ENCODE assay signal across 8 mouse cellular contexts in genomic region chr2:154657486-154658237, GRCm38 (mm10). TPM values are rescaled to one million over a fixed set of nuclear protein-coding genes. Genes with fewer than 3 reads are reported as not detected.
A peak's percentile ranks its signal among the peaks of the same experiment; 100 is the strongest.
DNase-seq lines count a peak whose midpoint lies in the region; ATAC-seq and TF ChIP-seq lines count a peak whose summit lies in the region.

No protein-coding gene starts in this region.

- peak overlapping the region; percentile 94 for H3K4me3 ChIP-seq in C2C12 (ENCODE audit: insufficient read depth, poor library complexity, severe bottlenecking)
- peak overlapping the region; percentile 90 for H3K4me3 ChIP-seq in forebrain, embryonic 12.5 days (replicated peaks)
- H3K4me3 ChIP-seq in hindbrain, embryonic 16.5 days (ENCODE audit: low read length): peak overlapping the region; percentile 90
- H3K4me3 ChIP-seq in liver, embryonic 15.5 days (replicated peaks): peak overlapping the region; percentile 82

- no peak for TF ChIP-seq CTCF in C2C12 (IDR thresholded peaks at IDR 0.05; ENCODE audit: control insufficient read depth, insufficient read depth, insufficient read length)

- H3K27me3 ChIP-seq in C2C12 (ENCODE audit: control insufficient read depth, insufficient read depth, insufficient read length): no peaks in the 10 kb centered on the region
- H3K27me3 ChIP-seq in forebrain, embryonic 12.5 days: no peaks in the 10 kb centered on the region
- no peaks in the 10 kb centered on the region for H3K27me3 ChIP-seq in hindbrain, embryonic 16.5 days (replicated peaks; ENCODE audit: control insufficient read depth, insufficient read depth, low read length)
- no peaks in the 10 kb centered on the region for H3K27me3 ChIP-seq in liver, embryonic 15.5 days

- peaks cover 28% of the 10 kb centered on the region for H3K4me1 ChIP-seq in forebrain, embryonic 12.5 days
- peaks cover 25% of the 10 kb centered on the region for H3K4me1 ChIP-seq in hindbrain, embryonic 16.5 days (ENCODE audit: control insufficient read depth, insufficient read depth, low read depth, low read length)
- peaks cover 45% of the 10 kb centered on the region for H3K4me1 ChIP-seq in liver, embryonic 15.5 days (replicated peaks)

- peaks cover 58% of the 10 kb centered on the region for H3K79me2 ChIP-seq in C2C12 (ENCODE audit: control insufficient read depth, insufficient read depth)

- peak overlapping the region; percentile 71 for H3K27ac ChIP-seq in forebrain, embryonic 12.5 days
- H3K27ac ChIP-seq in hindbrain, embryonic 16.5 days (ENCODE audit: low read depth, low read length): peak overlapping the region; percentile 83
- H3K27ac ChIP-seq in liver, embryonic 15.5 days (replicated peaks): peak overlapping the region; percentile 92

- H3K9me3 ChIP-seq in forebrain, embryonic 12.5 days: no peaks in the 10 kb centered on the region
- H3K9me3 ChIP-seq in hindbrain, embryonic 16.5 days (ENCODE audit: control insufficient read depth, low read length): no peaks in the 10 kb centered on the region
- H3K9me3 ChIP-seq in liver, embryonic 15.5 days (replicated peaks): no peaks in the 10 kb centered on the region

- peak overlapping the region; percentile 99 for H3ac ChIP-seq in C2C12 (ENCODE audit: control insufficient read depth, insufficient read length, low read depth)

- H3K4me2 ChIP-seq in forebrain, embryonic 12.5 days: peak overlapping the region; percentile 98
- peak overlapping the region; percentile 98 for H3K4me2 ChIP-seq in hindbrain, embryonic 16.5 days (ENCODE audit: low read length)
- peak overlapping the region; percentile 82 for H3K4me2 ChIP-seq in liver, embryonic 15.5 days

- H3K79me3 ChIP-seq in C2C12 (ENCODE audit: low read depth): peaks cover 43% of the 10 kb centered on the region

- peak overlapping the region; percentile 96 for H3K9ac ChIP-seq in forebrain, embryonic 12.5 days
- peak overlapping the region; percentile 95 for H3K9ac ChIP-seq in hindbrain, embryonic 16.5 days (ENCODE audit: low read depth, low read length)
- peak overlapping the region; percentile 94 for H3K9ac ChIP-seq in liver, embryonic 15.5 days

- DNase-seq in MN1 (ENCODE audit: low spot score): peak; percentile 60
- DNase-seq in natural killer cell, adult 2 months (ENCODE audit: low spot score in 2 of 2): peak; percentile 79 to 80
- no peak for DNase-seq in frontal cortex, adult 2 months (ENCODE audit: extremely low spot score in 1 of 2, low spot score in 1 of 2)
- DNase-seq in left cerebral cortex, adult 18-20 months (ENCODE audit: low spot score in 2 of 2): no peak

- 23% methylated on average over 12 of the region's 12 CpGs for WGBS in forebrain, embryonic 12.5 days
- WGBS in hindbrain, embryonic 16.5 days: 14% methylated on average over 12 of the region's 12 CpGs
- 1% methylated on average over 12 of the region's 12 CpGs for WGBS in liver, embryonic 15.5 days (ENCODE audit: insufficient replicate concordance)

- ATAC-seq in forebrain, embryonic 12.5 days (ENCODE audit: low FRiP score): no peak; the same call in 1 of the 2 replicates
- no peak for ATAC-seq in hindbrain, embryonic 16.5 days
- ATAC-seq in liver, embryonic 15.5 days (ENCODE audit: insufficient read depth): 0 out of 2 replicates have a peak, but pooled peaks have one; percentile 11

- H3K36me3 ChIP-seq in C2C12 (ENCODE audit: control insufficient read depth, insufficient read depth): peaks cover 11% of the 10 kb centered on the region
- H3K36me3 ChIP-seq in forebrain, embryonic 12.5 days (replicated peaks): peaks cover 18% of the 10 kb centered on the region
- peaks cover 2% of the 10 kb centered on the region; the same call in 1 of the 2 replicates for H3K36me3 ChIP-seq in hindbrain, embryonic 16.5 days (ENCODE audit: control insufficient read depth, insufficient read depth, low read length)
- peaks cover 19% of the 10 kb centered on the region for H3K36me3 ChIP-seq in liver, embryonic 15.5 days (replicated peaks)

TF ChIP-seq in C2C12, 6 proteins besides CTCF, POLR2A, EP300 and RAD21:
- TF ChIP-seq MAX (IDR thresholded peaks at IDR 0.05): no peak

RNA-seq across cellular contexts. Expression of gene Chmp4b, which starts 6.2 kb away (rescaled TPM):
- 123 TPM for polyA plus RNA-seq in C2C12 (2012; fragmentation: generic; extraction: Trizol)
- polyA plus RNA-seq in forebrain, embryonic 12.5 days (2016; fragmentation: Nextera tagmentation; extraction: Ambion mirVana): 20.9 and 21.8 TPM in 2 replicates
- 23.0 and 32.2 TPM in 2 replicates for polyA plus RNA-seq in hindbrain, embryonic 16.5 days (2015; fragmentation: Nextera tagmentation; extraction: Ambion mirVana)
- polyA plus RNA-seq in liver, embryonic 15.5 days (2015; fragmentation: Nextera tagmentation; extraction: Ambion mirVana): 11.7 and 13.9 TPM in 2 replicates
- polyA plus RNA-seq in frontal cortex, adult 2 months (2012; rRNA removed): 277 and 314 TPM in 2 replicates
- total RNA-seq in left cerebral cortex, adult 18-20 months (2021): 100 to 1,000 TPM; 222 to 229 TPM

RNA-seq across cellular contexts. Expression of gene 4930519P11Rik, which starts 44.4 kb away (rescaled TPM):
- polyA plus RNA-seq in C2C12 (2012; fragmentation: generic; extraction: Trizol): 0.08 TPM
- polyA plus RNA-seq in forebrain, embryonic 12.5 days (2016; fragmentation: Nextera tagmentation; extraction: Ambion mirVana): not detected in 2 replicates
- 0.35 and 0.82 TPM in 2 replicates for polyA plus RNA-seq in hindbrain, embryonic 16.5 days (2015; fragmentation: Nextera tagmentation; extraction: Ambion mirVana)
- polyA plus RNA-seq in liver, embryonic 15.5 days (2015; fragmentation: Nextera tagmentation; extraction: Ambion mirVana): not detected in 2 replicates
- 0.48 TPM in 1 of 2 replicates, not detected in the other for polyA plus RNA-seq in frontal cortex, adult 2 months (2012; rRNA removed)
- not detected for total RNA-seq in left cerebral cortex, adult 18-20 months (2021)

RNA-seq across cellular contexts. Expression of gene Zfp341, which starts 44.6 kb away (rescaled TPM):
- polyA plus RNA-seq in C2C12 (2012; fragmentation: generic; extraction: Trizol): 2.6 TPM
- 1.2 and 1.4 TPM in 2 replicates for polyA plus RNA-seq in forebrain, embryonic 12.5 days (2016; fragmentation: Nextera tagmentation; extraction: Ambion mirVana)
- polyA plus RNA-seq in hindbrain, embryonic 16.5 days (2015; fragmentation: Nextera tagmentation; extraction: Ambion mirVana): 2.0 and 2.3 TPM in 2 replicates
- 2.6 TPM in 2 replicates for polyA plus RNA-seq in liver, embryonic 15.5 days (2015; fragmentation: Nextera tagmentation; extraction: Ambion mirVana)
- 10.0 and 10.5 TPM in 2 replicates for polyA plus RNA-seq in frontal cortex, adult 2 months (2012; rRNA removed)
- total RNA-seq in left cerebral cortex, adult 18-20 months (2021): 10 to 100 TPM; 11.0 to 11.4 TPM

RNA-seq across cellular contexts. Expression of gene Pxmp4, which starts 54.2 kb away (rescaled TPM):
- 6.4 TPM for polyA plus RNA-seq in C2C12 (2012; fragmentation: generic; extraction: Trizol)
- polyA plus RNA-seq in forebrain, embryonic 12.5 days (2016; fragmentation: Nextera tagmentation; extraction: Ambion mirVana): 10.4 and 11.2 TPM in 2 replicates
- polyA plus RNA-seq in hindbrain, embryonic 16.5 days (2015; fragmentation: Nextera tagmentation; extraction: Ambion mirVana): 18.7 and 20.6 TPM in 2 replicates
- polyA plus RNA-seq in liver, embryonic 15.5 days (2015; fragmentation: Nextera tagmentation; extraction: Ambion mirVana): 34.6 and 43.9 TPM in 2 replicates
- 18.6 and 20.7 TPM in 2 replicates for polyA plus RNA-seq in frontal cortex, adult 2 months (2012; rRNA removed)
- 10 to 100 TPM in 1 of 2 experiments, 1 to 10 TPM in 1; 9.5 to 12.3 TPM for total RNA-seq in left cerebral cortex, adult 18-20 months (2021)

Comparison
In these comparisons a context has a peak if more than half of its experiments do, and no peak if none do; other contexts are left out.
1. DNase-seq: peak in MN1 (single experiment) and natural killer cell, adult 2 months (2 of 2); none in frontal cortex, adult 2 months (0 of 2) and left cerebral cortex, adult 18-20 months (0 of 2).
2. Peak in every context shown above with its lines, with median percentiles within 50 percentile points of each other: H3K4me3 ChIP-seq, H3K27ac ChIP-seq, H3K4me2 ChIP-seq and H3K9ac ChIP-seq.